Comparison of ENCODE assay signal across 11 mouse cellular contexts in genomic region chr6:124858561-124859318, GRCm38 (mm10). TPM values are rescaled to one million over a fixed set of nuclear protein-coding genes. Genes with fewer than 3 reads are reported as not detected.
DNase-seq lines count a peak whose midpoint lies in the region; ATAC-seq and TF ChIP-seq lines count a peak whose summit lies in the region.
"Had no signal": no experiment of that assay in that cellular context is flagged by ENCODE, and none has a peak within 500 bp of the region (broad histone marks: within the 10 kb centered on the region; RNA-seq: fewer than 3 reads in every experiment).

No protein-coding gene starts in this region.

- WGBS in forebrain, embryonic 12.5 days = 83% methylated on average over 28 of the region's 28 CpGs
- WGBS in forebrain, postnatal 0 days = 85% methylated on average over 25 of the region's 28 CpGs
- WGBS in lung, embryonic 15.5 days = 63% methylated on average over 28 of the region's 28 CpGs
- 75% methylated on average over 28 of the region's 28 CpGs for WGBS in hindbrain, embryonic 15.5 days
- WGBS in midbrain, postnatal 0 days = 77% methylated on average over 27 of the region's 28 CpGs

- ATAC-seq in forebrain, embryonic 12.5 days (ENCODE audit: low FRiP score) = no peak
- no peak for ATAC-seq in forebrain, postnatal 0 days
- ATAC-seq in lung, embryonic 15.5 days (ENCODE audit: borderline replicate concordance, extremely low read depth, low FRiP score, low TSS enrichment) = no peak
- no peak for ATAC-seq in hindbrain, embryonic 15.5 days (ENCODE audit: low FRiP score, low read depth)
- no peak for ATAC-seq in midbrain, postnatal 0 days (ENCODE audit: low FRiP score)

- 0 out of 2 replicates have a peak overlapping the region, but pooled peaks have one; percentile 91 for H3K9ac ChIP-seq in forebrain, embryonic 12.5 days
- no peak overlapping the region for H3K9ac ChIP-seq in forebrain, postnatal 0 days
- no peak overlapping the region for H3K9ac ChIP-seq in lung, embryonic 15.5 days
- H3K9ac ChIP-seq in hindbrain, embryonic 15.5 days = no peak overlapping the region; the same call in 1 of the 2 replicates
- H3K9ac ChIP-seq in midbrain, postnatal 0 days (replicated peaks; ENCODE audit: low read length, poor library complexity, severe bottlenecking) = no peak overlapping the region

- peaks cover 17% of the 10 kb centered on the region for H3K27me3 ChIP-seq in forebrain, embryonic 12.5 days
- no peaks in the 10 kb centered on the region for H3K27me3 ChIP-seq in forebrain, postnatal 0 days (ENCODE audit: insufficient read depth, low read length)
- H3K27me3 ChIP-seq in lung, embryonic 15.5 days = peaks cover 44% of the 10 kb centered on the region
- no peaks in the 10 kb centered on the region for H3K27me3 ChIP-seq in hindbrain, embryonic 15.5 days
- no peaks in the 10 kb centered on the region for H3K27me3 ChIP-seq in midbrain, postnatal 0 days (ENCODE audit: insufficient read depth, low read length)

- TF ChIP-seq CTCF in forebrain, postnatal 0 days (IDR thresholded peaks at IDR 0.05; ENCODE audit: low read depth) = no peak
- TF ChIP-seq CTCF in midbrain, postnatal 0 days (IDR thresholded peaks at IDR 0.05) = no peak

- peaks cover 6% of the 10 kb centered on the region; the same call in 1 of the 2 replicates for H3K36me3 ChIP-seq in forebrain, embryonic 12.5 days (replicated peaks)
- peaks cover 25% of the 10 kb centered on the region; the same call in 1 of the 2 replicates for H3K36me3 ChIP-seq in forebrain, postnatal 0 days (ENCODE audit: insufficient read depth)
- H3K36me3 ChIP-seq in lung, embryonic 15.5 days = no peaks in the 10 kb centered on the region
- H3K36me3 ChIP-seq in hindbrain, embryonic 15.5 days = no peaks in the 10 kb centered on the region; the same call in 1 of the 2 replicates
- peaks cover 11% of the 10 kb centered on the region; the same call in 1 of the 2 replicates for H3K36me3 ChIP-seq in midbrain, postnatal 0 days (ENCODE audit: insufficient read depth, low read length)

- peak overlapping the region; percentile 80 for H3K4me2 ChIP-seq in forebrain, embryonic 12.5 days
- no peak overlapping the region for H3K4me2 ChIP-seq in forebrain, postnatal 0 days (ENCODE audit: low read depth)
- peak overlapping the region; percentile 94; the same call in 1 of the 2 replicates for H3K4me2 ChIP-seq in lung, embryonic 15.5 days
- peak overlapping the region; percentile 89 for H3K4me2 ChIP-seq in hindbrain, embryonic 15.5 days
- no peak overlapping the region for H3K4me2 ChIP-seq in midbrain, postnatal 0 days (ENCODE audit: low read depth, low read length, poor library complexity, severe bottlenecking)

- no peak overlapping the region for H3K27ac ChIP-seq in forebrain, embryonic 12.5 days
- H3K27ac ChIP-seq in forebrain, postnatal 0 days (ENCODE audit: low read depth, low read length) = no peak overlapping the region
- H3K27ac ChIP-seq in lung, embryonic 15.5 days = no peak overlapping the region
- H3K27ac ChIP-seq in hindbrain, embryonic 15.5 days (replicated peaks) = peak overlapping the region; percentile 97
- H3K27ac ChIP-seq in midbrain, postnatal 0 days (ENCODE audit: low read depth, low read length) = peak overlapping the region; percentile 99; the same call in 1 of the 2 replicates

- no peaks in the 10 kb centered on the region for H3K9me3 ChIP-seq in forebrain, embryonic 12.5 days
- no peaks in the 10 kb centered on the region for H3K9me3 ChIP-seq in forebrain, postnatal 0 days (ENCODE audit: low read length)
- no peaks in the 10 kb centered on the region for H3K9me3 ChIP-seq in lung, embryonic 15.5 days
- H3K9me3 ChIP-seq in hindbrain, embryonic 15.5 days = no peaks in the 10 kb centered on the region
- no peaks in the 10 kb centered on the region for H3K9me3 ChIP-seq in midbrain, postnatal 0 days (ENCODE audit: low read length)

- H3K4me3 ChIP-seq in forebrain, embryonic 12.5 days (replicated peaks) = no peak overlapping the region
- no peak overlapping the region for H3K4me3 ChIP-seq in forebrain, postnatal 0 days (ENCODE audit: low read depth, low read length)
- H3K4me3 ChIP-seq in lung, embryonic 15.5 days = peak overlapping the region; percentile 85; the same call in 1 of the 2 replicates
- no peak overlapping the region for H3K4me3 ChIP-seq in hindbrain, embryonic 15.5 days
- no peak overlapping the region for H3K4me3 ChIP-seq in midbrain, postnatal 0 days (ENCODE audit: low read depth, low read length)

- no peak for DNase-seq in forebrain, postnatal 0 days
- no peak for DNase-seq in lung, postnatal 4 days
- DNase-seq in midbrain, postnatal 0 days (ENCODE audit: low spot score) = no peak
- DNase-seq in gastrocnemius, adult 8-10 months (ENCODE audit: low spot score in 2 of 2) = no peak
- DNase-seq in left cerebral cortex, adult 18-20 months (ENCODE audit: low spot score in 2 of 2) = no peak
- DNase-seq: gastrocnemius, adult 2 months; right cerebral cortex, postnatal 25 days had no signal

- peaks cover 58% of the 10 kb centered on the region for H3K4me1 ChIP-seq in forebrain, embryonic 12.5 days
- H3K4me1 ChIP-seq in forebrain, postnatal 0 days (ENCODE audit: insufficient read depth) = peaks cover 14% of the 10 kb centered on the region
- peaks cover 49% of the 10 kb centered on the region for H3K4me1 ChIP-seq in lung, embryonic 15.5 days
- H3K4me1 ChIP-seq in hindbrain, embryonic 15.5 days (replicated peaks) = peaks cover 79% of the 10 kb centered on the region
- peaks cover 24% of the 10 kb centered on the region for H3K4me1 ChIP-seq in midbrain, postnatal 0 days (ENCODE audit: insufficient read depth, low read length)

RNA-seq across cellular contexts. Expression of gene P3h3, which starts 1.2 kb away (rescaled TPM):
- polyA plus RNA-seq in forebrain, embryonic 12.5 days (2016; fragmentation: Nextera tagmentation; extraction: Ambion mirVana) = 15.0 and 19.8 TPM in 2 replicates
- total RNA-seq in forebrain, postnatal 0 days (2014; rRNA removed) = 78.8 and 85.7 TPM in 2 replicates
- polyA plus RNA-seq in forebrain, postnatal 0 days (2015; fragmentation: Nextera tagmentation; extraction: Ambion mirVana) = 6.2 and 9.1 TPM in 2 replicates
- 23.9 and 26.9 TPM in 2 replicates for polyA plus RNA-seq in lung, embryonic 15.5 days (2015; fragmentation: Nextera tagmentation; extraction: Ambion mirVana)
- 17.1 and 18.7 TPM in 2 replicates for polyA plus RNA-seq in hindbrain, embryonic 15.5 days (2015; fragmentation: Nextera tagmentation; extraction: Ambion mirVana)
- 67.4 and 74.4 TPM in 2 replicates for total RNA-seq in midbrain, postnatal 0 days (2014; rRNA removed)
- polyA plus RNA-seq in midbrain, postnatal 0 days (2015; fragmentation: Nextera tagmentation; extraction: Ambion mirVana) = 9.8 and 11.2 TPM in 2 replicates
- total RNA-seq in gastrocnemius, adult 8-10 months (2022) = 1 to 10 TPM; 2.0 to 4.5 (median 3.3) TPM
- total RNA-seq in left cerebral cortex, adult 18-20 months (2021) = 10 to 100 TPM; 23.5 to 30.9 TPM

RNA-seq across cellular contexts. Expression of gene Gpr162, which starts 5.0 kb away (rescaled TPM):
- polyA plus RNA-seq in forebrain, embryonic 12.5 days (2016; fragmentation: Nextera tagmentation; extraction: Ambion mirVana) = 9.9 and 10.2 TPM in 2 replicates
- 154 and 160 TPM in 2 replicates for total RNA-seq in forebrain, postnatal 0 days (2014; rRNA removed)
- 30.3 and 38.1 TPM in 2 replicates for polyA plus RNA-seq in forebrain, postnatal 0 days (2015; fragmentation: Nextera tagmentation; extraction: Ambion mirVana)
- polyA plus RNA-seq in lung, embryonic 15.5 days (2015; fragmentation: Nextera tagmentation; extraction: Ambion mirVana) = 0.54 and 0.59 TPM in 2 replicates
- polyA plus RNA-seq in hindbrain, embryonic 15.5 days (2015; fragmentation: Nextera tagmentation; extraction: Ambion mirVana) = 33.9 and 37.5 TPM in 2 replicates
- total RNA-seq in midbrain, postnatal 0 days (2014; rRNA removed) = 198 and 225 TPM in 2 replicates
- 38.3 and 39.3 TPM in 2 replicates for polyA plus RNA-seq in midbrain, postnatal 0 days (2015; fragmentation: Nextera tagmentation; extraction: Ambion mirVana)
- not detected for total RNA-seq in gastrocnemius, adult 8-10 months (2022)
- total RNA-seq in left cerebral cortex, adult 18-20 months (2021) = 100 to 1,000 TPM; 212 to 232 TPM
- total RNA-seq: gastrocnemius, adult 2 months had no signal

RNA-seq across cellular contexts. Expression of gene Gnb3, which starts 18.7 kb away (rescaled TPM):
- polyA plus RNA-seq in forebrain, embryonic 12.5 days (2016; fragmentation: Nextera tagmentation; extraction: Ambion mirVana) = 0.67 and 1.1 TPM in 2 replicates
- total RNA-seq in forebrain, postnatal 0 days (2014; rRNA removed) = 0.90 and 1.8 TPM in 2 replicates
- 0.61 and 1.2 TPM in 2 replicates for polyA plus RNA-seq in forebrain, postnatal 0 days (2015; fragmentation: Nextera tagmentation; extraction: Ambion mirVana)
- 0.38 and 1.1 TPM in 2 replicates for polyA plus RNA-seq in lung, embryonic 15.5 days (2015; fragmentation: Nextera tagmentation; extraction: Ambion mirVana)
- polyA plus RNA-seq in hindbrain, embryonic 15.5 days (2015; fragmentation: Nextera tagmentation; extraction: Ambion mirVana) = 0.83 and 3.3 TPM in 2 replicates
- total RNA-seq in midbrain, postnatal 0 days (2014; rRNA removed) = 0.52 and 0.66 TPM in 2 replicates
- polyA plus RNA-seq in midbrain, postnatal 0 days (2015; fragmentation: Nextera tagmentation; extraction: Ambion mirVana) = 0.23 and 1.1 TPM in 2 replicates
- total RNA-seq in gastrocnemius, adult 8-10 months (2022) = 1 to 10 TPM in 2 of 4 experiments, under 1 TPM in 2; 0.70 to 1.1 (median 1.0) TPM
- under 1 TPM in 1 of 2 experiments, not detected in 1; 0.21 TPM for total RNA-seq in left cerebral cortex, adult 18-20 months (2021)
- polyA plus RNA-seq: C2C12 had no signal

RNA-seq across cellular contexts. Expression of gene Cd4, which starts 29.3 kb away (rescaled TPM):
- polyA plus RNA-seq in forebrain, embryonic 12.5 days (2016; fragmentation: Nextera tagmentation; extraction: Ambion mirVana) = 0.12 and 0.14 TPM in 2 replicates
- 0.57 and 0.69 TPM in 2 replicates for total RNA-seq in forebrain, postnatal 0 days (2014; rRNA removed)
- 0.25 and 0.72 TPM in 2 replicates for polyA plus RNA-seq in forebrain, postnatal 0 days (2015; fragmentation: Nextera tagmentation; extraction: Ambion mirVana)
- polyA plus RNA-seq in lung, embryonic 15.5 days (2015; fragmentation: Nextera tagmentation; extraction: Ambion mirVana) = 0.08 and 0.26 TPM in 2 replicates
- polyA plus RNA-seq in hindbrain, embryonic 15.5 days (2015; fragmentation: Nextera tagmentation; extraction: Ambion mirVana) = 0.14 and 0.32 TPM in 2 replicates
- total RNA-seq in midbrain, postnatal 0 days (2014; rRNA removed) = 0.19 and 2.8 TPM in 2 replicates
- polyA plus RNA-seq in midbrain, postnatal 0 days (2015; fragmentation: Nextera tagmentation; extraction: Ambion mirVana) = 0.25 and 0.58 TPM in 2 replicates
- total RNA-seq in gastrocnemius, adult 8-10 months (2022) = under 1 TPM in 1 of 4 experiments, not detected in 3; 0.11 TPM
- 1 to 10 TPM; 4.2 to 8.6 TPM for total RNA-seq in left cerebral cortex, adult 18-20 months (2021)
- total RNA-seq: gastrocnemius, adult 2 months had no signal
- polyA plus RNA-seq: C2C12 had no signal

RNA-seq across cellular contexts. Expression of gene Cdca3, which starts 29.4 kb away (rescaled TPM):
- polyA plus RNA-seq in forebrain, embryonic 12.5 days (2016; fragmentation: Nextera tagmentation; extraction: Ambion mirVana) = 233 and 244 TPM in 2 replicates
- total RNA-seq in forebrain, postnatal 0 days (2014; rRNA removed) = 13.5 and 20.7 TPM in 2 replicates
- 28.5 and 30.5 TPM in 2 replicates for polyA plus RNA-seq in forebrain, postnatal 0 days (2015; fragmentation: Nextera tagmentation; extraction: Ambion mirVana)
- 188 and 197 TPM in 2 replicates for polyA plus RNA-seq in lung, embryonic 15.5 days (2015; fragmentation: Nextera tagmentation; extraction: Ambion mirVana)
- polyA plus RNA-seq in hindbrain, embryonic 15.5 days (2015; fragmentation: Nextera tagmentation; extraction: Ambion mirVana) = 35.3 and 44.0 TPM in 2 replicates
- 9.4 and 16.7 TPM in 2 replicates for total RNA-seq in midbrain, postnatal 0 days (2014; rRNA removed)
- 15.0 and 16.0 TPM in 2 replicates for polyA plus RNA-seq in midbrain, postnatal 0 days (2015; fragmentation: Nextera tagmentation; extraction: Ambion mirVana)
- total RNA-seq in gastrocnemius, adult 8-10 months (2022) = under 1 TPM; 0.31 to 0.51 (median 0.37) TPM
- total RNA-seq in left cerebral cortex, adult 18-20 months (2021) = under 1 TPM; 0.23 to 0.42 TPM

Comparison
In these comparisons a context has a peak if more than half of its experiments do, and no peak if none do; other contexts are left out.
1. H3K4me2 ChIP-seq: peak in forebrain, embryonic 12.5 days (single experiment), lung, embryonic 15.5 days (single experiment) and hindbrain, embryonic 15.5 days (single experiment); none in forebrain, postnatal 0 days (single experiment) and midbrain, postnatal 0 days (single experiment).
2. H3K27ac ChIP-seq: peak in hindbrain, embryonic 15.5 days (single experiment) and midbrain, postnatal 0 days (single experiment); none in forebrain, embryonic 12.5 days (single experiment), forebrain, postnatal 0 days (single experiment) and lung, embryonic 15.5 days (single experiment).